Mouse (Mus musculus) cerebellum, adult 8-10 months (tissue): Measurements from ENCODE around the gene Fmo5.

Experiments used
- DNase-seq: peaks from one replicate; pipeline ENCODE4 v3.0.0; 2022

Gene Fmo5

GRCm38 (mm10) chr3:97628391-97629001 lies at the start of gene Fmo5:
Gene Fmo5, plus strand, starts transcription at chr3:97628804.
- no peak for DNase-seq

DNA sequence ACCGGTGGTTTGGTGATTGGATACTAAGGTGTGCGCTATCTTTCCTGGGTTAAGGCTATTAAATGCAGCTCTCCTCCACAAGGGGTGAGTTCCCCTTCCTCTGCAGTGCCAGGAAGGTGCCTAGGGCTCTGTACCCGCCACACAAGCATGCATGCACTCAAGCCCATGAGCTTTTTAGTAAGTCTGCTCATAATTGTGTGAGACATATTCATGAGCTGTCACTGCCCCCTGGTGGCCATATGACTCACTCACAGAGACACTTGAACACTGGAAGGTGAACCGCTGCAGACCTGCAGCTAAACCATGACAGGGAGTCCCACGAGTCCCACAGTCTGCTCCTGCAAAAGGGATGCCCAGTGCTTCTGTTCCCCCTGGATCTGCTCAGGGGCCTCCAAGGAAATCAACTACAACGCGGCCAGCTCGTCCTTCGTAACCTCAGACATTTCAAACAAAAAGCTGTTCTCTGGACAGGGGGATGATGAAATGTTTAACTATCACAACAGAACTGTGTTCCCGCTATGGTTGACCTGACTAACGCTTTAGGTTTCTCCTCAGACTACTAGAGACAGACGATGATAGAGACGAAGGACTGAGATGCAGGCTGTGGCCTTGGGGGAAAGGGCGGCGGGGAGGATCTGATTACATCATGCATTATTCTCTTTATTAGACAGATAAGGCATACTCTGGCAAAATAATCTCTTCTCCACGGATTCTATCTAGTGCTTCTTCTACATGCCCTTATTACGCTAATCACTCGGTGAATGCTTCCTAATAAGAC lies 43.0 kb upstream of the Fmo5 start:
- DNase-seq, result peak; percentile 59

GRCm38 (mm10) chr3:97587656-97588055 lies 40.9 kb upstream of the Fmo5 start:
- DNase-seq, result no peak

- DNase-seq, result no peak
Observed at GRCm38 (mm10) chr3:97590699-97591098, 37.9 kb upstream of the Fmo5 start.

DNA sequence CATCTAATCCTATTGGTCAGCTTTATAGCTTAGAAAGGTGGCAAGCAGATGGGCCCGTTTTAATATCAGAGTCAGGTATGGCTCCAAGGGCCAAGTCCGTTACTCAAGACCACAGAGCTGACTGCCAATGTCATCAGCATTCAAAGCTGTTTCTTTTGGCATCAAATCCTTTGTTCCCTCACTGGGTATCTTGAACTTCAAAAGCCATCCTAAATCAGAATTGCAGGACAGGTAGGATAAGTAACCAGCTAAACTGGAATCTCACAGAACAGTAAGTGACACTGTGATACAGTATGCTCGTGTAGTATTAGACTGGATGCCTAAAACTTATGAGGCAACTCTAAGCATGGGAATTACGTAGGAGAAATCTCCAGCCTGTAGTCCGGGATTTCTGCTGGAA lies 35.5 kb upstream of the Fmo5 start:
- no peak for DNase-seq

GRCm38 (mm10) chr3:97594140-97594539 lies 34.5 kb upstream of the Fmo5 start:
- DNase-seq, result no peak

- no peak for DNase-seq
Observed at GRCm38 (mm10) chr3:97595066-97595465, 33.5 kb upstream of the Fmo5 start.

GRCm38 (mm10) chr3:97596796-97597195 lies 31.8 kb upstream of the Fmo5 start:
- DNase-seq, result no peak

GRCm38 (mm10) chr3:97600050-97600832 lies 28.4 kb upstream of the Fmo5 start:
- DNase-seq, result no peak

DNA sequence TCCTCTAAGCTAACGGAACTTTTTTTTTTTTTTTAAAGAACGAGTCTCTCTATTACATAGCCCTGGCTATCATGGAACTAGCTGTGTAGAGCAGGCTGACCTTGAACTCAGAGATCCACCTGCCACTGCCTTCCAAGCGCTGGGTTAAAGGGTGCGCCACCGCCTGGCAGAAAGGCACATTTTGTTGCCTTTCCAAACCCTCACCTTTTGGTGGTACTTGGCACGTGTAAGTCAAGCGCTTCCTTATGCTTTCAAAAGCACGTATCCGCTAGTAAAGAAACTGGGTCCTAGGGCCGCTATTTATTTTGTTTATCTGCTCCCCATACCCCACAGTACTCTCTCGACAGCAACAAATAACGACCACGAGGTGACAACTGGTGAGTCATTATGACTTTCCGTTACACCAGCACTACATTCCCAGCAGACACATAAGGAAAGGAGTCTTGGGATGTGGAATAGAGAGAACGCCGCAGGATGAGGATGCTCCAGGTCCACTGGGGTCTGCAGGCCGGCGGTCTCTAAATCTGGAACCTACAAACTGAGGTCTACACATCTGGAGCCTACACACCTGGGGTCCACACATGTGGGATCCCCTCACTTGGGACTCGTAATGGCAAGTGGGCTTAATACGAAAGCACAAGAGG lies 19.3 kb upstream of the Fmo5 start:
- DNase-seq, result peak; percentile 20

- peak; percentile 91 for DNase-seq
Observed at GRCm38 (mm10) chr3:97609845-97610410, 18.7 kb upstream of the Fmo5 start, which contains the start of gene Chd1l. Gene Chd1l, minus strand, starts transcription at chr3:97610203.

GRCm38 (mm10) chr3:97611021-97611420 lies 17.6 kb upstream of the Fmo5 start:
- no peak for DNase-seq

- no peak for DNase-seq
Observed at GRCm38 (mm10) chr3:97615154-97615553, 13.4 kb upstream of the Fmo5 start.

DNA sequence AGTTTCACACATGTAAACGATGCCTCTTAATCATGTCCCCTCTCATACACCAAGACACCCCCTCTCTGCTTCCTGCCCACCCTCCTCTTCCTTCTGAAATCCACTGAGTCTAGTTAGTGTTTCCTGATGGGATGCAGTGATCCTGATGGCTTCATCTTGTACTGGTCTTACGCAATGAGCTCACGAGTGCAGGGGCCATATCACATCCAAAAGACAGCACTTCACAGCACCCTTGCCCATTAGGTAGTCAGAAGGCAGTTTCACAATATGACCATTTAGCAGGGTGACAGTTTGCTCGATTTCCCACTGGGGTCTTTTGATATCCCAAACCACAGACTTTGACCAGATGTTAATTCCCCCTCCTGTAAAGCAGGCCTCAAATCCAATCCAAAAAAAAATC lies 12.7 kb upstream of the Fmo5 start:
- no peak for DNase-seq

DNA sequence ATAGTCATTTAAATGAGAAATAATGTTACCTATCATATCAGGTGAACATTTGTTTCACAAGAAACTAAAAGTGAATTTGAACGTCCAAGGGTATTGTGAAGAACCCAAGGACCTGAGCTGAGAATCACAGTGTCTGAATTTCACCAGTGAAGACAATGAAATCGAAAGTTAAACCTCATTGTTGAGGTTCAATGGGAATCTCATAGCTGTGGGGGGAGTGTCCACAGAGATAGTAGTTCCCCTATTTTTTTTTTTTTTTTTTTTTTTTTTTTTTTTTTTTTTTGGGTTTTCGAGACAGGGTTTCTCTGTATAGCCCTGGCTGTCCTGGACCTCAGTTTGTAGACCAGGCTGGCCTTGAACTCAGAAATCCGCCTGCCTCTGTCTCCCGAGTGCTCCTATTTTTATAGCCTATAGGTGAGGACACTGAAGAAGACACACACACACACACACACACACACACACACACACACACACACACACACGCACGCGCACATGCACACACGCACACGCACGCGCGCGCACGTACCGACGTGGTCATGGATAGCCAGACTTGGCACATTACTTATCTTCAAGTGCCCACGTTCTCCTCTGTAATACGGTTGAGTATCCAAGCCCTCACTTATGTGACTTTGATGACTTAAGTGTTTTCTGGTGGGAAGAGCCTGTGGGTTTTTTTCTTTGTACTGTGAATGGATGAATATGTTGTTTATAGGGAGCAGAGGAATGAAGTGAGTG lies 11.3 kb upstream of the Fmo5 start:
- no peak for DNase-seq

DNA sequence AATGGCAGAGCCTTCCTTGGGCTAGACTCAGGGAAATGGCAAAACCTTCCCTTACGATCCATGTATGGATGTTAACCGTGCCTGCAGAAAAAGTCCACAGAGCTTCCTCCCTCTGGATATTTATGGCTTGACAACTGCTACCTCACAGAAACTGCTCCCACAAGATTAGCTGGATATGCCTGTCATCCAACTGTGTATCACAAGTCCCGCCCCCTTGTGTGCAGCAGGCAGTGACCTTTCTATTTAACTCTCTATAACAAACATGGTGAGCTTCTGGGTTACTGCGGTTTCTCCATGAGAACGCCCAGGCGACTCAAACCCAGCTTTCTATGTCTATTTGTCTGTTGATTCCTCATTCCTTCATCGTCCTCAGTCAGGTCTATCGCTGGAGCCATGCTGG lies 10.7 kb upstream of the Fmo5 start:
- DNase-seq, result no peak

GRCm38 (mm10) chr3:97620657-97621056 lies 7.9 kb upstream of the Fmo5 start:
- no peak for DNase-seq

GRCm38 (mm10) chr3:97624611-97625010 lies 4.0 kb upstream of the Fmo5 start:
- DNase-seq, result no peak

DNA sequence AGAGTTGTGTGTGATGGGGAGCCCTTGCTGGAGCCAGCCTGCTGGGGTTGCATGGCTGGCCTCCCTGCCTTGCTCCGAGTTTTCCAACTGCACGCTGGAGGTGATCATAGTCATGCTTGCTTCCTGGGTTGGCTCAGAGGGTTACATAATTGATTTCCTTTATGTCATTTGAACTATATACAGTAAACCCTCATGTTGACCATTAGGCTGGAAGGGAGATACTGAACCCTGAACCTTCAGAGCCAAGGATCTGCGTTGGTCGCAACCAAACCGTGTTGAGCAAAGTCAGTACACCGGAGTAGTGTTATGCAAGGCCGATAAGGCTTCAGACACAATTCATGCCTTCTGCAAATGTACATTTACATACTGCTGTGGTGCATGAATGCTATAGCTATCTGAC lies 711 bp upstream of the Fmo5 start:
- DNase-seq, result no peak

DNA sequence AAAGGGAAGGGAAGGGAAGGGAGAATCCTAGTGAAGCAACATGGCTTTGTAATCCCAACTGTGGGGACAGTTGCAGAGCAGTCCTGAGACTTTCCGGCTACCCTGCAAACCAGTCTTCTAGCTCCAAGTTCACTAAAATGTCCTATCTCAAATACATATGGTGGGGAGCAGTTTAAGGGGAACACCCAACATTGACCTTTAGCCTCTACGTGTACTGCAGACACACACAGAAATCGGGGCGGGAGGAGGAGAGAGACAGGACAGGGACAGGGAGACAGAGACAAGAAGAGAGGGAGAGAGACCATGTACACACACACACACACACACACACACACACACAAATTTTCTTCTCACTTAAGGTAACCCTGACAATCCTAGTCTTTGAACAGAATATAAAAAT lies 1.3 kb downstream of the Fmo5 start:
- DNase-seq, result no peak

DNA sequence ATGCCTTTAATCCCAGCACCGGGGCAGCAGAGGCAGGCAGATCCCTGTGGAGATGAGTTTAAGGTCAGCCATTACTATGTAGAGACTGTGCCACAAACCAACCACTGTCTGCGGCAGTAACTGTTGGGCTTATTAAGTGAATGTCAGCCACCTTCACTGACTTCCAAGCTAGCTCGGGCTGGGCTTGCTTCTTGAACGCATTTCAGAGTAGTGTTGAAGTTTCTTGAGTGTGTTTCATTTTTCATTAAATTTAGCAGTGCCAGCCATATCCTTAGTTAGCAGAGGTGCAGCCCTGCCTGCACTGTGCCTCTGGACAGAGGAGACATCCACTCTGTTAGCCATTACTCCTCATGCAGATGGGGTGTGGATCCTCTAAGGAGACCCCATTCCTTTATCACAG lies 2.1 kb downstream of the Fmo5 start:
- no peak for DNase-seq

DNA sequence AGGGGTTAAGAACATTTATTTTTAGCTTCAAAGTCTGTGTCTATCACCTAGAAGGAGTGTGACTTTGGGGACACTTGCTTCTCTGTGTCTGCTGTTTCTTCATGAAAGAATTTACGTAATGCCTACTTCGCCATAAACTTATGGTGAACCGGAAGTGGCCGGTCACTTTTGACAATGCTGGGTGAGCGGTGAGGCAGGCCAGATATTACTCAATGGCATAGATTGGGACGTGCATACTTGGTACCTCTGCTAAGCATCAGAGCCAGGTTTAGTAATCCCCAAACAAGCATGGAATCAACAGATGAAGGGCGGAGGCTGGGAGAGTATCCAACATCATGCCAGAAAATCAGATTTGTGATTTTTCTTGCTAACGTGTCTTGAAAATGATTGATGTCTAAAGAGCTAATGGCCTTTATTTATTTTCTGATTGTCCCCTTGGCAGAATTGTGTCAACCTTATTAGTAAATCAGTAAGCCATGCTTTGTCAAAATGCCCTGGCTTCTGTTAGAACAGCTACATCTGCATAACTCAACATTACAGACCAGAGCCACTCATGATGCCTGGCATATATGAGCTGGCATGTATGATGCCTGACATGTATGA lies 2.8 kb downstream of the Fmo5 start:
- no peak for DNase-seq
